Mouse (Mus musculus): Measurements from ENCODE around the gene Arhgap25. TPM values are rescaled to one million over a fixed set of nuclear protein-coding genes. Genes with fewer than 3 reads are reported as not detected.

Gene Arhgap25
- 3.6 and 3.7 TPM in 2 replicates for polyA plus RNA-seq (2015; fragmentation: Nextera tagmentation; extraction: Ambion mirVana)

GRCm38 (mm10) chr6:87532953-87533710 lies at the start of gene Arhgap25:
Gene Arhgap25 (minus strand): TSS chr6:87533259.
- H3K27ac ChIP-seq (replicated peaks) = no peak within 1 kb of the TSS
- no peaks in the 10 kb centered on the region for H3K4me1 ChIP-seq (replicated peaks; ENCODE audit: control insufficient read depth, insufficient read depth)
- 56% methylated on average over 14 of the region's 14 CpGs for WGBS
- H3K27me3 ChIP-seq (ENCODE audit: control insufficient read depth, insufficient read depth, low read length) = no peaks in the 10 kb centered on the region
- DNase-seq (ENCODE audit: low spot score) (no peak), ATAC-seq (ENCODE audit: low FRiP score, low TSS enrichment) (no peak)
- H3K4me2 ChIP-seq (replicated peaks; ENCODE audit: low read depth) = no peak within 1 kb of the TSS
- no peaks in the 10 kb centered on the region for H3K36me3 ChIP-seq (ENCODE audit: control insufficient read depth, insufficient read depth, low read length)
- H3K4me3 ChIP-seq (ENCODE audit: low read depth, low read length) = no peak within 1 kb of the TSS
- no peak within 1 kb of the TSS for H3K9ac ChIP-seq (ENCODE audit: low read length)
- H3K9me3 ChIP-seq (ENCODE audit: control insufficient read depth, low read length) = no peaks in the 10 kb centered on the region
- TF ChIP-seq EP300 (optimal IDR thresholded peaks at IDR 0.05) (no peak), CTCF (IDR thresholded peaks at IDR 0.05; ENCODE audit: low read depth) (no peak)

GRCm38 (mm10) chr6:87582456-87582855 lies 49.4 kb upstream of the Arhgap25 start:
- H3K9ac ChIP-seq (ENCODE audit: low read length) = no peak overlapping the region
- WGBS = 18% methylated on average over 6 of the region's 6 CpGs
- DNase-seq (ENCODE audit: low spot score) (peak; percentile 84), ATAC-seq (ENCODE audit: low FRiP score, low TSS enrichment) (peak; percentile 96)
- H3K27me3 ChIP-seq (ENCODE audit: control insufficient read depth, insufficient read depth, low read length) = no peaks in the 10 kb centered on the region
- no peaks in the 10 kb centered on the region for H3K36me3 ChIP-seq (ENCODE audit: control insufficient read depth, insufficient read depth, low read length)
- no peaks in the 10 kb centered on the region for H3K9me3 ChIP-seq (ENCODE audit: control insufficient read depth, low read length)
- H3K4me1 ChIP-seq (replicated peaks; ENCODE audit: control insufficient read depth, insufficient read depth) = no peaks in the 10 kb centered on the region; the same call in 1 of the 2 replicates
- H3K27ac ChIP-seq (replicated peaks) = peak overlapping the region; percentile 56
- no peak overlapping the region for H3K4me3 ChIP-seq (ENCODE audit: low read depth, low read length)
- no peak overlapping the region for H3K4me2 ChIP-seq (replicated peaks; ENCODE audit: low read depth)
- TF ChIP-seq CTCF (IDR thresholded peaks at IDR 0.05; ENCODE audit: low read depth) (no peak), EP300 (optimal IDR thresholded peaks at IDR 0.05) (no peak)

GRCm38 (mm10) chr6:87581581-87581980 lies 48.5 kb upstream of the Arhgap25 start:
- TF ChIP-seq EP300 (optimal IDR thresholded peaks at IDR 0.05) (no peak), CTCF (IDR thresholded peaks at IDR 0.05; ENCODE audit: low read depth) (no peak)
- Histone ChIP-seq H3K27ac (replicated peaks) (no peak overlapping the region; the same call in 1 of the 2 replicates), H3K4me2 (replicated peaks; ENCODE audit: low read depth) (no peak overlapping the region), H3K9me3 (ENCODE audit: control insufficient read depth, low read length) (no peaks in the 10 kb centered on the region), H3K9ac (ENCODE audit: low read length) (no peak overlapping the region), H3K36me3 (ENCODE audit: control insufficient read depth, insufficient read depth, low read length) (no peaks in the 10 kb centered on the region), H3K27me3 (ENCODE audit: control insufficient read depth, insufficient read depth, low read length) (no peaks in the 10 kb centered on the region), H3K4me3 (ENCODE audit: low read depth, low read length) (no peak overlapping the region), H3K4me1 (replicated peaks; ENCODE audit: control insufficient read depth, insufficient read depth) (no peaks in the 10 kb centered on the region; the same call in 1 of the 2 replicates)
- no peak for DNase-seq (ENCODE audit: low spot score)
- ATAC-seq (ENCODE audit: low FRiP score, low TSS enrichment) = no peak
- WGBS = 91% methylated on average over 18 of the region's 18 CpGs

- TF ChIP-seq CTCF (IDR thresholded peaks at IDR 0.05; ENCODE audit: low read depth) (no peak), EP300 (optimal IDR thresholded peaks at IDR 0.05) (no peak)
- H3K27ac ChIP-seq (replicated peaks) = no peak overlapping the region
- H3K4me1 ChIP-seq (replicated peaks; ENCODE audit: control insufficient read depth, insufficient read depth) = no peaks in the 10 kb centered on the region; the same call in 1 of the 2 replicates
- DNase-seq (ENCODE audit: low spot score) = no peak
- H3K36me3 ChIP-seq (ENCODE audit: control insufficient read depth, insufficient read depth, low read length) = no peaks in the 10 kb centered on the region
- H3K9me3 ChIP-seq (ENCODE audit: control insufficient read depth, low read length) = no peaks in the 10 kb centered on the region
- H3K4me3 ChIP-seq (ENCODE audit: low read depth, low read length) = no peak overlapping the region
- H3K27me3 ChIP-seq (ENCODE audit: control insufficient read depth, insufficient read depth, low read length) = no peaks in the 10 kb centered on the region
- no peak overlapping the region for H3K9ac ChIP-seq (ENCODE audit: low read length)
- 87% methylated on average over 15 of the region's 15 CpGs for WGBS
- no peak overlapping the region for H3K4me2 ChIP-seq (replicated peaks; ENCODE audit: low read depth)
- no peak for ATAC-seq (ENCODE audit: low FRiP score, low TSS enrichment)
Measured at GRCm38 (mm10) chr6:87581071-87581470, 48.0 kb upstream of the Arhgap25 start.

GRCm38 (mm10) chr6:87578247-87578646 lies 45.2 kb upstream of the Arhgap25 start:
- H3K27me3 ChIP-seq (ENCODE audit: control insufficient read depth, insufficient read depth, low read length) = no peaks in the 10 kb centered on the region
- no peak overlapping the region for H3K27ac ChIP-seq (replicated peaks)
- WGBS = 46% methylated on average over 9 of the region's 9 CpGs

More at GRCm38 (mm10) chr6:87578247-87578646, 45.2 kb upstream of the Arhgap25 start:
- ATAC-seq (ENCODE audit: low FRiP score, low TSS enrichment) = no peak
- DNase-seq (ENCODE audit: low spot score) = peak; percentile 24
- H3K9ac ChIP-seq (ENCODE audit: low read length) = no peak overlapping the region
- no peaks in the 10 kb centered on the region; the same call in 1 of the 2 replicates for H3K4me1 ChIP-seq (replicated peaks; ENCODE audit: control insufficient read depth, insufficient read depth)
- no peaks in the 10 kb centered on the region for H3K36me3 ChIP-seq (ENCODE audit: control insufficient read depth, insufficient read depth, low read length)
- H3K4me3 ChIP-seq (ENCODE audit: low read depth, low read length) = no peak overlapping the region
- TF ChIP-seq EP300 (optimal IDR thresholded peaks at IDR 0.05) (no peak), CTCF (IDR thresholded peaks at IDR 0.05; ENCODE audit: low read depth) (peak; percentile 61)
- H3K9me3 ChIP-seq (ENCODE audit: control insufficient read depth, low read length) = no peaks in the 10 kb centered on the region
- H3K4me2 ChIP-seq (replicated peaks; ENCODE audit: low read depth) = no peak overlapping the region

Data from stomach, postnatal 0 days (tissue).